Mouse (Mus musculus): ENCODE measurements around the gene Traf3ip1. TPM values are rescaled to one million over a fixed set of nuclear protein-coding genes. Genes with fewer than 3 reads are reported as not detected.
A peak's percentile ranks its signal among the peaks of the same experiment; 100 is the strongest.

The Traf3ip1 gene
- polyA plus RNA-seq, 1 experiment from 2014 or later = 11.8 TPM

GRCm38 (mm10) chr1:91549073-91549472, 54.6 kb downstream of the Traf3ip1 start:
- H3K4me3 ChIP-seq (replicated peaks) = no peak overlapping the region
- no peak overlapping the region for H3K9ac ChIP-seq (replicated peaks)
- 80% methylated on average over 2 of the region's 2 CpGs for WGBS
- peaks cover 56% of the 10 kb centered on the region for H3K36me3 ChIP-seq
- no peaks in the 10 kb centered on the region for H3K9me3 ChIP-seq
- H3K4me1 ChIP-seq (replicated peaks) = no peaks in the 10 kb centered on the region
- no peak for ATAC-seq (ENCODE audit: insufficient number of reproducible peaks, insufficient read depth, low FRiP score, low TSS enrichment, low read depth)
- H3K4me2 ChIP-seq = no peak overlapping the region
- no peak overlapping the region for H3K27ac ChIP-seq
- H3K27me3 ChIP-seq = no peaks in the 10 kb centered on the region

GRCm38 (mm10) chr1:91557099-91557498, 62.7 kb downstream of the Traf3ip1 start:
- H3K36me3 ChIP-seq = peaks cover 50% of the 10 kb centered on the region
- ATAC-seq (ENCODE audit: insufficient number of reproducible peaks, insufficient read depth, low FRiP score, low TSS enrichment, low read depth) = no peak

GRCm38 (mm10) chr1:91561226-91561625, 66.8 kb downstream of the Traf3ip1 start:
- Histone ChIP-seq H3K4me1 (replicated peaks) (peaks cover 18% of the 10 kb centered on the region), H3K27ac (no peak overlapping the region), H3K4me2 (no peak overlapping the region), H3K9ac (replicated peaks) (no peak overlapping the region), H3K9me3 (no peaks in the 10 kb centered on the region), H3K36me3 (peaks cover 17% of the 10 kb centered on the region), H3K4me3 (replicated peaks) (no peak overlapping the region), H3K27me3 (no peaks in the 10 kb centered on the region)
- 87% methylated on average over 6 of the region's 6 CpGs for WGBS
- no peak for ATAC-seq (ENCODE audit: insufficient number of reproducible peaks, insufficient read depth, low FRiP score, low TSS enrichment, low read depth)

More at GRCm38 (mm10) chr1:91557099-91557498, 62.7 kb downstream of the Traf3ip1 start:
- Histone ChIP-seq H3K9ac (replicated peaks) (no peak overlapping the region), H3K9me3 (no peaks in the 10 kb centered on the region), H3K4me3 (replicated peaks) (no peak overlapping the region), H3K4me1 (replicated peaks) (no peaks in the 10 kb centered on the region), H3K27ac (no peak overlapping the region), H3K27me3 (no peaks in the 10 kb centered on the region), H3K4me2 (no peak overlapping the region)
- 64% methylated on average over 2 of the region's 2 CpGs for WGBS

GRCm38 (mm10) chr1:91562977-91563590, 68.6 kb downstream of the Traf3ip1 start:
- H3K9me3 ChIP-seq = no peaks in the 10 kb centered on the region
- 91% methylated on average over 4 of the region's 4 CpGs for WGBS
- H3K36me3 ChIP-seq = peaks cover 7% of the 10 kb centered on the region
- no peak overlapping the region for H3K27ac ChIP-seq
- H3K4me1 ChIP-seq (replicated peaks) = peaks cover 18% of the 10 kb centered on the region
- H3K27me3 ChIP-seq = no peaks in the 10 kb centered on the region
- H3K9ac ChIP-seq (replicated peaks) = no peak overlapping the region
- ATAC-seq (ENCODE audit: insufficient number of reproducible peaks, insufficient read depth, low FRiP score, low TSS enrichment, low read depth) = no peak
- H3K4me2 ChIP-seq = no peak overlapping the region
- H3K4me3 ChIP-seq (replicated peaks) = no peak overlapping the region

- WGBS = 76% methylated on average over 3 of the region's 3 CpGs
- Histone ChIP-seq H3K27ac (peak overlapping the region; percentile 7; the same call in 1 of the 2 replicates), H3K27me3 (no peaks in the 10 kb centered on the region), H3K4me3 (replicated peaks) (no peak overlapping the region), H3K4me1 (replicated peaks) (peaks cover 18% of the 10 kb centered on the region), H3K4me2 (no peak overlapping the region), H3K36me3 (peaks cover 4% of the 10 kb centered on the region; the same call in 1 of the 2 replicates), H3K9ac (replicated peaks) (no peak overlapping the region), H3K9me3 (no peaks in the 10 kb centered on the region)
- ATAC-seq (ENCODE audit: insufficient number of reproducible peaks, insufficient read depth, low FRiP score, low TSS enrichment, low read depth) = no peak
Measured at GRCm38 (mm10) chr1:91564004-91564403, 69.6 kb downstream of the Traf3ip1 start.

GRCm38 (mm10) chr1:91564598-91564997, 70.2 kb downstream of the Traf3ip1 start:
- 30% methylated on average over 6 of the region's 6 CpGs for WGBS
- H3K4me2 ChIP-seq = no peak overlapping the region; the same call in 1 of the 2 replicates
- no peak overlapping the region for H3K9ac ChIP-seq (replicated peaks)
- peak overlapping the region; percentile 62; the same call in 1 of the 2 replicates for H3K27ac ChIP-seq
- no peaks in the 10 kb centered on the region for H3K27me3 ChIP-seq
- ATAC-seq (ENCODE audit: insufficient number of reproducible peaks, insufficient read depth, low FRiP score, low TSS enrichment, low read depth) = no peak
- no peak overlapping the region for H3K4me3 ChIP-seq (replicated peaks)
- peaks cover 18% of the 10 kb centered on the region for H3K4me1 ChIP-seq (replicated peaks)
- H3K36me3 ChIP-seq = peaks cover 4% of the 10 kb centered on the region; the same call in 1 of the 2 replicates
- no peaks in the 10 kb centered on the region for H3K9me3 ChIP-seq

GRCm38 (mm10) chr1:91567269-91567668, 72.8 kb downstream of the Traf3ip1 start:
- Histone ChIP-seq H3K9ac (replicated peaks) (no peak overlapping the region), H3K4me3 (replicated peaks) (no peak overlapping the region), H3K36me3 (no peaks in the 10 kb centered on the region), H3K4me1 (replicated peaks) (peaks cover 31% of the 10 kb centered on the region), H3K4me2 (no peak overlapping the region), H3K27ac (no peak overlapping the region), H3K9me3 (no peaks in the 10 kb centered on the region), H3K27me3 (no peaks in the 10 kb centered on the region)
- WGBS = 81% methylated on average over 2 of the region's 2 CpGs
- no peak for ATAC-seq (ENCODE audit: insufficient number of reproducible peaks, insufficient read depth, low FRiP score, low TSS enrichment, low read depth)

- no peak for ATAC-seq (ENCODE audit: insufficient number of reproducible peaks, insufficient read depth, low FRiP score, low TSS enrichment, low read depth)
- Histone ChIP-seq H3K9me3 (no peaks in the 10 kb centered on the region), H3K4me1 (replicated peaks) (peaks cover 17% of the 10 kb centered on the region), H3K4me2 (no peak overlapping the region), H3K27me3 (no peaks in the 10 kb centered on the region), H3K36me3 (no peaks in the 10 kb centered on the region), H3K27ac (no peak overlapping the region), H3K9ac (replicated peaks) (no peak overlapping the region), H3K4me3 (replicated peaks) (no peak overlapping the region)
- 88% methylated on average over 10 of the region's 10 CpGs for WGBS
Measured at GRCm38 (mm10) chr1:91572458-91572857, 78.0 kb downstream of the Traf3ip1 start.

- Histone ChIP-seq H3K4me1 (replicated peaks) (peaks cover 23% of the 10 kb centered on the region), H3K9ac (replicated peaks) (no peak overlapping the region), H3K36me3 (no peaks in the 10 kb centered on the region), H3K27me3 (no peaks in the 10 kb centered on the region), H3K4me3 (replicated peaks) (no peak overlapping the region), H3K4me2 (no peak overlapping the region), H3K9me3 (no peaks in the 10 kb centered on the region), H3K27ac (no peak overlapping the region)
- ATAC-seq (ENCODE audit: insufficient number of reproducible peaks, insufficient read depth, low FRiP score, low TSS enrichment, low read depth) = no peak
- WGBS = 64% methylated on average over 3 of the region's 3 CpGs
Measured at GRCm38 (mm10) chr1:91574208-91574607, 79.8 kb downstream of the Traf3ip1 start.

GRCm38 (mm10) chr1:91577883-91578517, 83.6 kb downstream of the Traf3ip1 start:
- H3K27me3 ChIP-seq = no peaks in the 10 kb centered on the region
- 71% methylated on average over 7 of the region's 7 CpGs for WGBS
- H3K9me3 ChIP-seq = no peaks in the 10 kb centered on the region
- no peak overlapping the region for H3K9ac ChIP-seq (replicated peaks)
- peaks cover 25% of the 10 kb centered on the region for H3K4me1 ChIP-seq (replicated peaks)
- no peak overlapping the region for H3K4me3 ChIP-seq (replicated peaks)
- no peak overlapping the region for H3K4me2 ChIP-seq
- no peaks in the 10 kb centered on the region for H3K36me3 ChIP-seq
- no peak overlapping the region for H3K27ac ChIP-seq
- no peak for ATAC-seq (ENCODE audit: insufficient number of reproducible peaks, insufficient read depth, low FRiP score, low TSS enrichment, low read depth)
